Mouse (Mus musculus) midbrain, embryonic 11.5 days (tissue): ENCODE data around the gene Bcl10. TPM values are rescaled to one million over a fixed set of nuclear protein-coding genes. Genes with fewer than 3 reads are reported as not detected.

Experiments used
- ATAC-seq: fragments of 200-750 bp; cut with Nextera tagmentation; 2 replicates; pipeline ENCODE4 v1.8.0; 2017; ENCODE audit warnings: moderate TSS enrichment, moderate library complexity; ENCODE audit not compliant: low FRiP score
- DNase-seq: peaks from one replicate; pipeline ENCODE4 v3.0.0; 2015; ENCODE audit warnings: low spot score; ENCODE audit errors: missing footprints
- H3K27ac ChIP-seq: fragments of 300-500 bp; sonication (generic); 2 replicates; pipeline ENCODE4 v1.5.1; 2014; ENCODE audit warnings: low read depth, low read length
- H3K27me3 ChIP-seq: fragments of 300-500 bp; sonication (generic); 2 replicates; pipeline ENCODE4 v1.6.1; 2014; ENCODE audit warnings: mild to moderate bottlenecking, low read length, moderate library complexity, mixed read lengths; ENCODE audit not compliant: control insufficient read depth, insufficient read depth
- H3K36me3 ChIP-seq: fragments of 300-500 bp; sonication (generic); 2 replicates; pipeline ENCODE4 v1.6.1; 2014; ENCODE audit warnings: mild to moderate bottlenecking, low read length, moderate library complexity, mixed read lengths; ENCODE audit not compliant: control insufficient read depth, insufficient read depth
- H3K4me1 ChIP-seq: fragments of 300-500 bp; sonication (generic); 2 replicates; pipeline ENCODE4 v1.6.1; 2014; ENCODE audit warnings: low read length; ENCODE audit not compliant: control insufficient read depth, insufficient read depth
- H3K4me2 ChIP-seq: fragments of 300-500 bp; sonication (generic); 2 replicates; pipeline ENCODE4 v1.6.1; 2014; ENCODE audit warnings: mild to moderate bottlenecking, moderate library complexity
- H3K4me3 ChIP-seq: fragments of 300-500 bp; sonication (generic); 2 replicates; pipeline ENCODE4 v1.5.1; 2014; ENCODE audit warnings: low read depth, low read length
- H3K9ac ChIP-seq: fragments of 300-500 bp; sonication (generic); 2 replicates; pipeline ENCODE4 v1.6.1; 2014; ENCODE audit warnings: low read length
- H3K9me3 ChIP-seq: fragments of 300-500 bp; sonication (generic); 2 replicates; pipeline ENCODE4 v1.6.1; 2016; ENCODE audit warnings: low read length; ENCODE audit not compliant: control insufficient read depth
- WGBS: fragments of 180-500 bp; shearing (Covaris S2); extraction: QIAGEN DNeasy Blood & Tissue Kit; methylation state at CpG from one replicate; pipeline ENCODE4 v1.1.7; 2014; 5-methylcytosine and 5-hydroxymethylcytosine counted together
- polyA plus RNA-seq: library from polyadenylated mRNA; unstranded; fragments of >200 nt; fragmentation: Nextera tagmentation; extraction: Ambion mirVana; gene quantifications from 2 replicates; pipeline ENCODE4 v1.2.1, GENCODE M21; 2014

Gene Bcl10
- polyA plus RNA-seq, 1 experiment from 2014 or later: 57.4 TPM

- DNase-seq (peak; percentile 97), ATAC-seq (no peak)
- H3K27ac ChIP-seq: no peak overlapping the region
- no peak overlapping the region for H3K4me2 ChIP-seq
- H3K9me3 ChIP-seq: no peaks in the 10 kb centered on the region
- H3K9ac ChIP-seq: no peak overlapping the region
- peaks cover 5% of the 10 kb centered on the region for H3K36me3 ChIP-seq
- 21% methylated on average over 3 of the region's 3 CpGs for WGBS
- peaks cover 10% of the 10 kb centered on the region for H3K4me1 ChIP-seq
- no peaks in the 10 kb centered on the region for H3K27me3 ChIP-seq
- H3K4me3 ChIP-seq: no peak overlapping the region
Measured at GRCm38 (mm10) chr3:145941971-145942370, 19.4 kb downstream of the Bcl10 start.

- DNase-seq (no peak), ATAC-seq (no peak)
- H3K27me3 ChIP-seq: no peaks in the 10 kb centered on the region
- H3K36me3 ChIP-seq: peaks cover 5% of the 10 kb centered on the region
- H3K27ac ChIP-seq: no peak overlapping the region
- H3K4me2 ChIP-seq: no peak overlapping the region
- no peaks in the 10 kb centered on the region for H3K9me3 ChIP-seq
- 85% methylated on average over 7 of the region's 7 CpGs for WGBS
- no peak overlapping the region for H3K9ac ChIP-seq
- H3K4me3 ChIP-seq: no peak overlapping the region
- peaks cover 3% of the 10 kb centered on the region for H3K4me1 ChIP-seq
Measured at GRCm38 (mm10) chr3:145944348-145944747, 21.7 kb downstream of the Bcl10 start.

DNA sequence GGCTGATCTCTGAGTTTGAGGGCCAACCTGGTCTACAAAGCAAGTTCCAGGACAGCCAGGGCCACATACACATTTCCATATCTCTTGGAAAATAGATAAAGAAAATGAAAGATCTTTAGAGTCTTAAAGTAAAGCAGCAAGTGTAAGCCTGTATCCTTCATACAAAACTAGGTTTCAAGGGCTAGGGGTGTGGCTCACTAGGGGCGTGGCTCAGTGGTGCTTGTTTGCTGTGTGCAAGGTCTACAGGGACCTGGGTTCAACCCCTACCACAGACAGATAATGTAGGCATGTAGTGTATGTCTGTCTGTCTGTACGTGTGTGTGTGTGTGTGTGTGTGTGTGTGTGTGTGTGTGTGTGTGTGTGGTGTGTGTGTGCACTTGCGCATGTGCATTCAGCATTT lies 23.3 kb downstream of the Bcl10 start:
- Histone ChIP-seq H3K27ac (no peak overlapping the region), H3K27me3 (no peaks in the 10 kb centered on the region; the same call in 1 of the 2 replicates), H3K4me3 (no peak overlapping the region), H3K36me3 (peaks cover 5% of the 10 kb centered on the region), H3K9me3 (no peaks in the 10 kb centered on the region), H3K4me2 (no peak overlapping the region), H3K9ac (no peak overlapping the region), H3K4me1 (peaks cover 3% of the 10 kb centered on the region; the same call in 1 of the 2 replicates)
- ATAC-seq (no peak), DNase-seq (no peak)
- 86% methylated on average over 3 of the region's 3 CpGs for WGBS

DNA sequence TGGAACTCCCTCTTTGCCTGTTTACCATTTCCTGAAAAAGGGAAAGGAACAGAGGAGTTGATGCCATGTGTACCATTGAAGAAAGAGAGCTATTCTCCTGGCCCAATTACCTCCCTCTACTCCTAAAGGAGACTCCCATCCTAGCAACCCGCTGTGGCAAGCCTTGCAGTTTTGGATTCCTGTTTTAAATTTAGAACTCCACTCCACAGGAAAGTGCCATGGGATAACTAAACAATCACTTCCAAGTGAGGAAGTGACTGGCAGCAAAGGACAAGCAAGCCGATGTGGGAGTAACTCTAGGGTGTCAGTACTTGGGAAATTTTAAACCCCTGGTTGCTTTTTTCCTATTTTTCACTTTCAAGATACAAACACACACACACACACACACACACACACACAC lies 24.1 kb downstream of the Bcl10 start:
- Histone ChIP-seq H3K4me1 (peaks cover 3% of the 10 kb centered on the region; the same call in 1 of the 2 replicates), H3K4me3 (no peak overlapping the region), H3K9me3 (no peaks in the 10 kb centered on the region), H3K4me2 (no peak overlapping the region), H3K9ac (no peak overlapping the region), H3K27me3 (no peaks in the 10 kb centered on the region; the same call in 1 of the 2 replicates), H3K36me3 (peaks cover 3% of the 10 kb centered on the region; the same call in 1 of the 2 replicates), H3K27ac (no peak overlapping the region)
- WGBS: 75% methylated on average over 2 of the region's 2 CpGs
- DNase-seq (no peak), ATAC-seq (no peak)

GRCm38 (mm10) chr3:145947539-145948204 lies 25.1 kb downstream of the Bcl10 start:
- DNase-seq (peak; percentile 77), ATAC-seq (no peak)
- no peaks in the 10 kb centered on the region; the same call in 1 of the 2 replicates for H3K27me3 ChIP-seq

GRCm38 (mm10) chr3:145950034-145950814 lies 27.6 kb downstream of the Bcl10 start:
- peak; percentile 79 for ATAC-seq
- no peaks in the 10 kb centered on the region for H3K9me3 ChIP-seq
- H3K4me3 ChIP-seq: no peak overlapping the region
- DNase-seq: peak; percentile 93
- H3K36me3 ChIP-seq: no peaks in the 10 kb centered on the region
- H3K27ac ChIP-seq: no peak overlapping the region
- H3K27me3 ChIP-seq: no peaks in the 10 kb centered on the region; the same call in 1 of the 2 replicates
- 7% methylated on average over 15 of the region's 15 CpGs for WGBS
- H3K9ac ChIP-seq: 0 out of 2 replicates have a peak overlapping the region, but pooled peaks have one; percentile 27
- peak overlapping the region; percentile 37 for H3K4me2 ChIP-seq
- H3K4me1 ChIP-seq: peaks cover 3% of the 10 kb centered on the region; the same call in 1 of the 2 replicates

More at GRCm38 (mm10) chr3:145947539-145948204, 25.1 kb downstream of the Bcl10 start:
- Histone ChIP-seq H3K36me3 (peaks cover 3% of the 10 kb centered on the region; the same call in 1 of the 2 replicates), H3K27ac (no peak overlapping the region), H3K9ac (no peak overlapping the region), H3K4me1 (peaks cover 3% of the 10 kb centered on the region; the same call in 1 of the 2 replicates), H3K4me2 (no peak overlapping the region), H3K4me3 (no peak overlapping the region), H3K9me3 (no peaks in the 10 kb centered on the region)
- WGBS: 64% methylated on average over 6 of the region's 6 CpGs

GRCm38 (mm10) chr3:145950815-145951130 lies 28.2 kb downstream of the Bcl10 start:
- Histone ChIP-seq H3K4me2 (no peak overlapping the region), H3K4me1 (peaks cover 3% of the 10 kb centered on the region; the same call in 1 of the 2 replicates), H3K27ac (no peak overlapping the region), H3K9me3 (no peaks in the 10 kb centered on the region), H3K36me3 (no peaks in the 10 kb centered on the region), H3K27me3 (no peaks in the 10 kb centered on the region; the same call in 1 of the 2 replicates), H3K9ac (no peak overlapping the region), H3K4me3 (no peak overlapping the region)
- ATAC-seq (no peak), DNase-seq (no peak)
- WGBS: 60% methylated on average over 5 of the region's 5 CpGs

DNA sequence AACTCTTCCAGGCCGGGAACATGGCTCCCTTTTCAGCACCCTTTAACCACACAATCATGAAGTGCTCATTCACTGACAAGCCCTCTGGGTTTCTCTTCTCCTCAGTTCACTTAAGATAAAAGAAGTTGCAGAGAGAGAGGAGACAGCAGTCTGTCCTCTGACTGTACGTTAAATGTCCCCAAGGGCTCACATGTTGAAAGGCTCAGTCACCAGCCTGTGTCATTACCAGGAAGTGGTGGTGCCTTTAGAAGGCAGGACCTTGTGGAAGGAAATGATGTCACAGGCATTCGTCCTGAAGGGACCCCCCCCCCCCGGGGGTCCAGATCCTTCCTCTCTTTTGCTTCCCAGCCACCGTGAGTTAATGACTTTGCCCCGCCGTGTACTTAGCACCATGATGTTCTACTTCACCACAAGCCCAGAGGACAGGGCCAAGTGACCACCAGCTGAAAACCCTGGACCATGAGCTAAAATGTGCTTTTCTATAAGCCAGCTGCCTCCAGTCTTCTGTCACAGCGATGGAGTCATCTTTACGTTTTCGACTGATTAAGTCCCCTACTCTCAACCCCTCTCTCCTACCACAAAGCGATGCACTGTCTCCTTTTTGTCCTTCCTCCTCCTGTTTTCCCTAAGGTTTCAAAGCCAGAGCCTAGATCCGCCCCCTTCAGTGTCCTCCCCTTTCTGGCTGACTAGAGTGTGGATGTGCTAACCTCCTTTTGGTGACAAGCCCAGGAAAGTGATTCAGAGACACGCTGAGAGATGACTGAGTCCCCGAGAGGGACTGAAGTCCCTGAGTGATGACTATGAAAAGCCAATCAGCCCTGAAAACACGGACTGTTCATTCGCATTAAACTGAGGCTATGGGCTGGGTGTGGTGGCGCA lies 28.9 kb downstream of the Bcl10 start:
- ATAC-seq (peak; percentile 10; the same call in 1 of the 2 replicates), DNase-seq (no peak)
- Histone ChIP-seq H3K4me1 (peaks cover 3% of the 10 kb centered on the region; the same call in 1 of the 2 replicates), H3K9ac (no peak overlapping the region), H3K9me3 (no peaks in the 10 kb centered on the region), H3K4me2 (no peak overlapping the region), H3K27ac (no peak overlapping the region), H3K4me3 (no peak overlapping the region), H3K27me3 (no peaks in the 10 kb centered on the region; the same call in 1 of the 2 replicates), H3K36me3 (no peaks in the 10 kb centered on the region)
- 77% methylated on average over 17 of the region's 17 CpGs for WGBS
